Mouse (Mus musculus) liver, postnatal 0 days (tissue): Measurements from ENCODE around the gene Prss43. TPM values are rescaled to one million over a fixed set of nuclear protein-coding genes. Genes with fewer than 3 reads are reported as not detected.

Experiments used
- ATAC-seq: fragments of 200-750 bp; cut with Nextera tagmentation; 2 replicates; pipeline ENCODE4 v1.8.0; 2017; ENCODE audit warnings: mild to moderate bottlenecking, moderate library complexity
- DNase-seq: peaks from one replicate; pipeline ENCODE4 v3.0.0-alpha.2; 2016
- H3K27ac ChIP-seq: fragments of 300-500 bp; sonication (generic); 2 replicates; pipeline ENCODE4 v1.5.1; 2014; ENCODE audit warnings: antibody characterized with exemption, moderate library complexity, mild to moderate bottlenecking, low read depth
- H3K27me3 ChIP-seq: fragments of 300-500 bp; sonication (generic); 2 replicates; pipeline ENCODE4 v1.6.1; 2014; ENCODE audit warnings: low read length, control low read depth, mixed read lengths; ENCODE audit not compliant: insufficient read depth
- H3K36me3 ChIP-seq: fragments of 300-500 bp; sonication (generic); replicated peaks from 2 replicates; pipeline ENCODE4 v1.6.1; 2014; ENCODE audit warnings: mild to moderate bottlenecking, control low read depth, low read length, moderate library complexity, mixed read lengths; ENCODE audit not compliant: insufficient read depth
- H3K4me1 ChIP-seq: fragments of 300-500 bp; sonication (generic); 2 replicates; pipeline ENCODE4 v1.6.1; 2014; ENCODE audit warnings: antibody characterized with exemption, mild to moderate bottlenecking, control low read depth; ENCODE audit not compliant: insufficient read depth
- H3K4me2 ChIP-seq: fragments of 300-500 bp; sonication (generic); 2 replicates; pipeline ENCODE4 v1.6.1; 2014; ENCODE audit warnings: low read depth, mild to moderate bottlenecking, low read length, moderate library complexity, mixed read lengths
- H3K4me3 ChIP-seq: fragments of 300-500 bp; sonication (generic); 2 replicates; pipeline ENCODE4 v1.5.1; 2014; ENCODE audit warnings: low read depth, low read length
- H3K9ac ChIP-seq: fragments of 300-500 bp; sonication (generic); replicated peaks from 2 replicates; pipeline ENCODE4 v1.6.1; 2014; ENCODE audit warnings: mild to moderate bottlenecking, moderate library complexity
- H3K9me3 ChIP-seq: fragments of 300-500 bp; sonication (generic); 2 replicates; pipeline ENCODE4 v1.6.1; 2016; ENCODE audit warnings: mild to moderate bottlenecking, control low read depth, low read length, mixed read lengths
- CTCF ChIP-seq: sonication (generic); IDR thresholded peaks from 2 replicates; pipeline ENCODE4 v1.5.1; 2016; ENCODE audit warnings: antibody characterized with exemption, low read depth
- EP300 ChIP-seq: IDR thresholded peaks from 2 replicates; pipeline ENCODE4 v1.6.1; 2016; ENCODE audit warnings: antibody characterized with exemption, low read depth, mild to moderate bottlenecking
- WGBS: fragments of 180-500 bp; shearing (Covaris S2); extraction: QIAGEN DNeasy Blood & Tissue Kit; methylation state at CpG from one replicate; pipeline ENCODE4 v1.1.7; 2014; ENCODE audit not compliant: insufficient replicate concordance; 5-methylcytosine and 5-hydroxymethylcytosine counted together
- polyA plus RNA-seq: library from polyadenylated mRNA; unstranded; fragments of >200 nt; fragmentation: Nextera tagmentation; extraction: Ambion mirVana; gene quantifications from 2 replicates; pipeline ENCODE4 v1.2.1, GENCODE M21; 2015

Prss43 gene
- polyA plus RNA-seq, 1 experiment from 2014 or later: not detected

GRCm38 (mm10) chr9:110879191-110879920 is 52.9 kb downstream of the Prss43 start, which contains the start of gene Als2cl:
Gene Als2cl, plus strand, starts transcription at chr9:110879870.
- H3K27me3 ChIP-seq: peaks cover 17% of the 10 kb centered on the region
- peak within 1 kb of the TSS; percentile 77 for H3K4me2 ChIP-seq
- TF ChIP-seq EP300 (no peak), CTCF (no peak)
- peaks cover 14% of the 10 kb centered on the region for H3K4me1 ChIP-seq
- peak within 1 kb of the TSS; percentile 67 for H3K9ac ChIP-seq
- H3K4me3 ChIP-seq: peak within 1 kb of the TSS; percentile 53
- WGBS: 19% methylated on average over 12 of the region's 12 CpGs
- ATAC-seq (no peak), DNase-seq (no peak)
- H3K27ac ChIP-seq: peak within 1 kb of the TSS; percentile 87
- no peaks in the 10 kb centered on the region for H3K9me3 ChIP-seq
- no peaks in the 10 kb centered on the region for H3K36me3 ChIP-seq

GRCm38 (mm10) chr9:110879998-110880561 is 53.6 kb downstream of the Prss43 start, which contains the start of gene Tmie:
Gene Tmie, minus strand, starts transcription at chr9:110880113.
- TF ChIP-seq CTCF (0 out of 2 replicates have a peak, but pooled peaks have one; percentile 2), EP300 (no peak)
- 2% methylated on average over 47 of the region's 57 CpGs for WGBS
- Histone ChIP-seq H3K9ac (peak within 1 kb of the TSS; percentile 67), H3K36me3 (no peaks in the 10 kb centered on the region), H3K27ac (peak within 1 kb of the TSS; percentile 87), H3K4me1 (peaks cover 9% of the 10 kb centered on the region; the same call in 1 of the 2 replicates), H3K9me3 (no peaks in the 10 kb centered on the region), H3K27me3 (peaks cover 16% of the 10 kb centered on the region), H3K4me3 (peak within 1 kb of the TSS; percentile 53), H3K4me2 (peak within 1 kb of the TSS; percentile 77)
- DNase-seq (peak; percentile 81), ATAC-seq (peak; percentile 64)

GRCm38 (mm10) chr9:110880772-110881171 is 54.3 kb downstream of the Prss43 start:
- DNase-seq: no peak
- ATAC-seq: peak; percentile 43
- peak overlapping the region; percentile 77 for H3K4me2 ChIP-seq
- H3K36me3 ChIP-seq: no peaks in the 10 kb centered on the region
- peak overlapping the region; percentile 80 for H3K27ac ChIP-seq
- H3K27me3 ChIP-seq: peaks cover 16% of the 10 kb centered on the region
- peak overlapping the region; percentile 54 for H3K9ac ChIP-seq
- peak overlapping the region; percentile 53 for H3K4me3 ChIP-seq
- no peaks in the 10 kb centered on the region for H3K9me3 ChIP-seq
- no peak for TF ChIP-seq EP300
- TF ChIP-seq CTCF: no peak
- H3K4me1 ChIP-seq: peaks cover 9% of the 10 kb centered on the region; the same call in 1 of the 2 replicates
- WGBS: 47% methylated on average over 4 of the region's 4 CpGs

Other genes with a start within 250 kb of the Prss43 start
- 1.3 and 1.4 TPM in 2 replicates for gene Nradd, start 202.2 kb upstream of the Prss43 start, polyA plus RNA-seq
- gene Nbeal2, start 172.5 kb upstream of the Prss43 start, polyA plus RNA-seq: 1.5 and 2.0 TPM in 2 replicates
- 69.3 and 71.1 TPM in 2 replicates for gene Ccdc12, start 170.2 kb upstream of the Prss43 start, polyA plus RNA-seq
- 0.52 and 2.0 TPM in 2 replicates for gene Myl3, start 84.8 kb upstream of the Prss43 start, polyA plus RNA-seq
- 5.2 and 5.3 TPM in 2 replicates for gene Pth1r, start 79.5 kb upstream of the Prss43 start, polyA plus RNA-seq
- not detected in 2 replicates for gene Prss42, start 28.5 kb upstream of the Prss43 start, polyA plus RNA-seq
- gene Prss44, start 12.7 kb upstream of the Prss43 start, polyA plus RNA-seq: not detected in 2 replicates
- gene Prss45, start 7.9 kb downstream of the Prss43 start, polyA plus RNA-seq: not detected in 2 replicates
- gene Prss46, start 17.8 kb downstream of the Prss43 start, polyA plus RNA-seq: not detected in 2 replicates
- gene Prss50, start 31.3 kb downstream of the Prss43 start, polyA plus RNA-seq: 9.2 and 10.3 TPM in 2 replicates
- 2.2 TPM in 2 replicates for gene Als2cl, start 53.2 kb downstream of the Prss43 start, polyA plus RNA-seq
- gene Tmie, start 53.4 kb downstream of the Prss43 start, polyA plus RNA-seq: 5.4 and 6.0 TPM in 2 replicates
- not detected in 2 replicates for gene Fam240a, start 90.2 kb downstream of the Prss43 start, polyA plus RNA-seq
- not detected in 2 replicates for gene Tdgf1, start 119.5 kb downstream of the Prss43 start, polyA plus RNA-seq
- 0.13 and 0.38 TPM in 2 replicates for gene Lrrc2, start 124.9 kb downstream of the Prss43 start, polyA plus RNA-seq
- gene Rtp3, start 163.9 kb downstream of the Prss43 start, polyA plus RNA-seq: 11.6 and 14.6 TPM in 2 replicates
- 235 and 247 TPM in 2 replicates for gene Ltf, start 192.6 kb downstream of the Prss43 start, polyA plus RNA-seq
- 7.4 and 8.4 TPM in 2 replicates for gene Ccrl2, start 230.8 kb downstream of the Prss43 start, polyA plus RNA-seq